Mouse (Mus musculus) cerebellum, adult 8-10 months (tissue): ENCODE measurements around the gene Avpi1.

Experiments
- DNase-seq: peaks from one replicate; pipeline ENCODE4 v3.0.0; 2022

The Avpi1 gene

DNA sequence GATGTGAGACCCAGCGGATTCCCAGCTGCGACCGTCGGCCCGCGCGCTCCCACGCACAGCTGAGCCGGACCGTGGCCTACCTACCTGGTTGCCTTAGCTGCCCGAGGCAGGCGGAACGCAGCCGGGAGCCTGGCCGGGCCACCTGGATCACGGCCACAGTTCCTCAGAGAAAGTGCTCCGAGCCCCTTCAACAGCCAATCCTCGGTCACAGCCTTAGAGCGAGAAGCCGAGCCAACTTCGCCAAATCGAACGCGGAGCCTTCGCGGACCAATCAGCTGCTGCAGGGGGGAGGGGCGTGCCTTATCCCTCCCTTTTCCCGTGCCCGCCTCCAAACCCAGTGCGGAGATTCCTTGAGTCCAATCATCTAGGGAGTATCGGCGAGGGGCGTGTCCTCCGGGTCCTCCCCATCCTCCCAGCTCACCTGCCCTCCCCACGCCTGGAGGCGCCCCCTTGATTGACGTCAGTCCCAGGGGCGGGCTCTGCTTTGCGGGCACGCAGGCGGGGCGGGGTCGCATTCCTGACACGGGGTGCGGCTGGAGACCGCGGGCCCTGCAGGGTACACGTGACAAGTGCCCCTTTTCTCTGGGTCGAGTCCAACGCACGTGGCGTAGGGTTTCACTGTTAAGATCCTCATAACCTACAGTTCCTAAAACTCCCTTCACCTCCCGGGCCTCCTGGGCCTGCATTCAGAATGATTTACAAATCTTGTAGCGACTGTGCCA lies at the start of gene Avpi1:
Gene Avpi1 (minus strand): TSS at position 273 of the 722 bp plus-strand sequence.
- peak; percentile 97 for DNase-seq

- no peak for DNase-seq
These were observed 48.6 kb upstream of the Avpi1 start for GRCm38 (mm10) chr19:42177461-42177860.

DNA sequence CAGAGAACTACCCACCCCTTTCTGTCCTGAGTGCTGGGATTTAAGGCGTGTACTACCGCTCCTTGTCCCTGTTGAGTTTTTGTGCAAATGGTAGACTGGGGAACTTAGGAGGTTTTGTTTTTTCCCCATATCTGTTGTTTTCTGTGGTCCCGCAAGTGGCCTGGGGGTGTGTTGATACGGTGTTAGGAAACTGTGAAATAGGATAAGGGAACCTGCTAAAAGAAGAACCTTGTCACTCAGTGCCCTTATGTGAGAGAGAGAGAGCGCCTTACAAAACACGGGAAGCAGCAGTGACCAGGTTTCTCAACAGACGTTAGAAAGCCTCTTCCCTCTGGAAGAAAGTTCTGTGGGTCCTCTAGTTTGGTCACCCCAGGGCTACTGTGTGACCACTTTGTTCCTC lies 48.0 kb upstream of the Avpi1 start:
- DNase-seq: no peak

- peak; percentile 94 for DNase-seq
These were observed 41.4 kb upstream of the Avpi1 start for GRCm38 (mm10) chr19:42170025-42170969.

DNA sequence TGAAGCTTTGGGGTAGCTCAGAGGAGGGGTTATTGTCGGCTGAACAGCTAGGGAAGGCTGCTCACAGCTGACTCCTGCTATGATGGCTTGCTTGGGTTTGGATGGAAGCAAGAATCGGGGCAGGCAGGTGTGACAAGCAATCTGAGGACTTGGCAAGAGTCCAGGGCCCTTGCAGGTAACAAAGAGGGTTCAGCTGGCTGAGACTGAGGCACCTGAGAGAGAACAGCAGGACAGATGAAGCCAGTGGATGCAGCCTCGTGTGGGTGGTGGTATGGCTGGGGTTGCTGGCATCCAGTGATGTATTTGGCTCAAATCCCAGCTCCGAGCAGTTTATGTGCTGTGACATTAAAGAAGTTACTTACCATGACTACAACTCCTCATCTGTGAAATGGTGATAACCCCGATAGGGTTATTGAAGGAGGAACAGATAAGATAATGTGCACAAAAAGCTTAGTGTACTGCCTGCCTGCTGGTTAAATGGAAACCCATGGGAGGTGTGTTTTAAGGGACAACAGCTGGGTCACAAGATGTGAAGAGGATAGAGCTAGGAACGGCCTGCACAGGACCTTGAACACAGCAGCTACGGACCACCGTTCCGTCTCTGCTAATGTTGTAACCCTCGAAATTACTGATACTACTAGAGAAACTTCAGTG lies 40.6 kb upstream of the Avpi1 start:
- peak; percentile 41 for DNase-seq

DNA sequence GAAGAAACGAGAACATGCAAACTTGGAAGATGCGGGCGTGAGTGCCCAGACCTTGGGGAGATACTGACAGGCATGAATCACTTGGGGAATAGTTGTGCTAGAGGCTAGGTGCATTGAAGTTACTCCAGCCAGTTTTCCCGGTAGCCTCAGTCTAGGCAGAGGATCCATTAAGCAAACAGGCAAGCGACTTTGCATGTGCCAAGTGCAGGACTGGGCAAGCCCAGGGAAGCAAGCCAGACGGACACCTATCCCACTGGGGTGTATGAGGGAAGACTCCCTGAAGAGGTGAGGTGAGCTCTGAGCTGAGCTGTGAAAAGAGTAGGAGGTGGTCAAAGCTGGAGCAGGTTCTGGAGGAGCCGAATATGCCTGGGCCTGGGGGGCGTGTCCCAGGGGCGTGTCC lies 38.6 kb upstream of the Avpi1 start:
- DNase-seq: no peak

GRCm38 (mm10) chr19:42166766-42167165 lies 37.9 kb upstream of the Avpi1 start:
- DNase-seq: no peak

DNA sequence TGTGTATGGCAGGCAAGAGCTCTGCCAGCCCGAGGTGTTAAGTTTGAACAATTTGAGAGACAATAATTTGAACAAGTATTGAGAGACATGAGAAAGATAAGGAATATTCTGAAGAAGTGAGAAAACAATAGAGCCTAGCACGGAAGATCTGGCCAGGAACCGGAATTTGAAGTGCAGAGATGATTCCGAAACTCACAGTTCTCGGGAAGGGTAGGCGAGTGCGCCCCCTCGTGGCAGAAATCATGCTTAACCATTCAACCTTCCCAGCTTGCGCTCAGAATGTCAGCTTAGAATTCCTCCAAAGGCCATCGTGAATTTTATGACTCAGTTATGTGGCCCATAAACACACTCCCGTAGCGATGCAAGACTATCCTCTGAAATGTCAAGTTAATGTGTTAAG lies 37.3 kb upstream of the Avpi1 start:
- DNase-seq: peak; percentile 89

- DNase-seq: no peak
These were observed 35.3 kb upstream of the Avpi1 start for GRCm38 (mm10) chr19:42164188-42164587.

DNA sequence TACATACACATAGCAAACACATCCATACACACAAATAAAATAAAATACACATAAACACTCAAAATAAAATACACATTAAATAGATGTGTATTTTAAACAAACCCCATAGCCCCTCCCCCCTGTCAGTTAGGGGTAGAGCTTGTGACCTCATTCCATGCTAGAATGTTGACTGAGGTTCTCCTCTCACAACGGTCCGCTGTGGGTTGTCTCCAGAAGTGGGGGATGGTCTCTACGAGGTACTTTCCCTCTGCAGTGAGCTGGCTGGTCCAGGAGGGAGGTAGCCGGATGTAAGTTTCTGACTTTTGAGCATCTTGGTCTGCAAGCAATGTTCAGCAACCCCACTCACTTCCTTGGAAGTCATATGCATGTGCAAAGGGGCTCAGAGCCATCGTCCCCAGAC lies 34.9 kb upstream of the Avpi1 start, which contains the start of gene Zfyve27:
Gene Zfyve27 (plus strand): TSS at position 188 of the 400 bp plus-strand sequence.
- DNase-seq: no peak

DNA sequence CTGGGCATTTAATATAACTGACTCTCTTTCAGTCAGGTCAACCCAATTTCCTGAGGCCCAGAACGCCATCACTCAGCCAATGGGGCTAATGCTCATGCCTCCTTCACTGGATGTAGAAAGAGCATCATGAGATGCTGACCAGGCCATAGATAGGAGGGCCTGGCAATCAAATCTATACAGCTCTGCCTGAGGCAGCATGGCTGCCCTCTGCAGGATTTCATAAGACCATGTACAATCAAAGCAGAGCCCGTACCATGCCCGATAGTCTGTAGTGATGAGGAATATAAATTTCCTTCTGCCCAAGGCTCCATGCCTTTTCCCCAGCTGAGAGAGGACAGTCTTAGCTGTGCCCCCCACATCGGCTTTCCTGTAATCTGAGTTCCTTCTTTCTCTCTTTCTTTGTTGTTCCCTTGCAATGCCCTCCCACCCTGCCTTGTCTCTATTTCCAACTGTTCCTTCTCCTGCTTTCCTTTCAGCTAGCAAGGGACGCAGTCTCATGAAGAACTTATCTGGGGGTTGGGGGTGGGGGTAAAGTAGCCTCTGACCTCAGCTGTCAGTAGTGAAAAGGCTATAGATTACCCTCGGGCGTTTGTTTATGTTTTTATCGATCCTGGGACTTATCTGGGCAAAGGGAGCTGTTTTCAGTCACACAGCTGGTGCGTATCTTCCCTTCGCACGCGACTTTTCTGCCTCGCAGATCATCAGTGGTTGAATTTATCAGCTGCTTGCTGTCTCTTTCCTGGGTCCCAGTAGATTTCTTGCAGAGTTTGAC lies 29.6 kb upstream of the Avpi1 start:
- no peak for DNase-seq

DNA sequence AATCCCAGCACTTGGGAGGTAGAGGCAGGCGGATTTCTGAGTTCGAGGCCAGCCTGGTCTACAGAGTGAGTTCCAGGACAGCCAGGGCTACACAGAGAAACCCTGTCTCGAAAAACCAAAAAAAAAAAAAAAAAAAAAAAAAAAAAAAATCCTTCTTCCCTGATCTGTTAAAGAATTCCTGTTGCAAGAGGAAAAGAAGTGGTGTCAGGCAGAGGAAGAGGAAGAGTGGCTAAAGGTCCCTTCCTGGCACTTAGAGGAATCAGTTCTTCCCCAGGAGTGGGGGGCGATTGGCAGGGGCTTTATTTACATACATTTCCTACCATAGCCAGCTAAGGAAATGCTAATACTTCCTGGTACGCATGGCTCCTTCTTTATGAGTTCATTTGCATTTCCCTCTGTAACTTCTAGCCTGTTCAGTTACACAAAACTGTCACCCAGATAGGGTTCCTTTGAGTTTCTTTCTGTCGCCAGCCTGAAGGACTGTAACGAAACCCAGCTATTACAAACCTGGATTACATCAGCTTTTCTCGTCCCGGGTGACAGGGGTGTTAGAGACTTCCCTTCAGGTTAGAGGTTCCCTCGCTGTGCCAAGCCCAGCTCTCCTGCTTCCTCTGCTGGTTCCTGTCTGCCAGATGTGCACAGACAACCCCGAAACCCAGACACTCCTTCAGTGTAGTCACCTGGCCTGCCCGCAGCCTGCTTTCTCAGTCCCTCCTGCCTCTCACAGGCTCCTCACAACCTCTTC lies 28.8 kb upstream of the Avpi1 start:
- DNase-seq: no peak

DNA sequence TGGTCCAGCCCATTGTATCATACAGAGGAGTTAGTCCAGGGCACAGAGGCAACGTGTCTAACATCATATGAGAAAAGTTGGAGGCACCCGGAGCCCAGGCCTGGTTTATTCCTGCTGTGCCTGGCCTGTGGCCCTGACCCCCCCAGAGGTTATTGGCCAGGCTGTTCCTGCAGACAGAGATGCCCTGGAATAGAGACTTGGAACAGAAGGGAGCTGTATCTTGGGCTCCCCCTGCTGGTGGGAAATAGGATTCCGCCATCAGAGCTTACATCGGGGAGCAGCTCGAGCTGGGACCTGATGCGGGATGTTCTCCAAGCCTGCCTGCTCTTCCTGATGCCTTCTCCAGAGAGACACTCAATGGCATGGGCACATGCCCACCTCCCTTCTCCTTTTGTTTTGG lies 23.1 kb upstream of the Avpi1 start:
- peak; percentile 94 for DNase-seq

DNA sequence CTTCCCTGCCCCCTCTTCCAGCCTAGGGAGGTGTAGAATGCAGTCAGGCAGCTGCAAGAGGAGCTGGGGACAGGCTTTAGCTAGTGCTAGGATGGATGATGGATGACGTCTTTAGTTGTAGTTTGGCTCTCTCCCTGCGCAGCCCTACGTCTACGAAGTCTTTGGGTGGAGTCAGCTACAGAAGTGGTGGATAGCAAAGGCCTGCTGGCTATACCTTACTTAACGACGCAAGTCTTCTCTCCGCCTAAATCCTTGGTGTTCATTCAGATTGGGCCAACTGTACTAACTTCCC lies 19.7 kb upstream of the Avpi1 start:
- DNase-seq: no peak

DNA sequence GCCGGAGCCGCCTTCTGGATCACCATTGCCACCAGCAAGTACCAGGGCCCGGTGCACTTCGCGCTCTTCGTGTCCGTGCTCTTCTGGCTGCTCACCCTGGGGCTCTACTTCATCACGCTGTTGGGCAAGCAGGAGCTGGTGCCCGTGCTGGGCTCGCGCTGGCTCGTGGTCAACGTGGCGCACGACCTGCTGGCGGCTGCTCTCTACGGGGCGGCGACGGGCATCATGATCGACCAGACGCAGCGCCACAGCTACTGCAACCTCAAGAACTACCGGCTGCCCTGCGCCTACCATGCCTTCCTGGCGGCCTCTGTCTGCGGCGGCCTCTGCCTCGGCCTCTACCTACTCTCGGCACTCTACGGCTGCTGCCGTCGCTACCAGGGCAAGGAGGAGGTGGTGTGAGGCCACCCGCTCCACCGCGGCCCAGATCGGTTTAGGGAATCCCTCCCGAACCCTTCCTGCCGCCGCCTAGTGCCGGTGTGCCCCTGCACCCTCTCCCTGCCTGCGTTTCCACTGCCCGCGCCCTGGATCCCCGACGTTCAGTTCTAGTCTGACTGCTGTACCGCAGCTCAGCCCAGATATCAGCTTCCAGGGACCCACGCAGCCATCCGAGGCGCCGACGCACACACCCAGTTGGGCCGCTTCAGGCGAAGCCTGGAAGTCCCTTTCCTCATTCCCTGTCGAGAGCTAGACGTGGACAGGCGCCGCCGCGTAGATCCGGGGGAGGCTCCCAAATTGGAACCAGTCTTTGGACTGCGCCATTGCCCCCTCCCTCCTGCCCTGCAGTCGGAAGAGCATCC lies 19.1 kb upstream of the Avpi1 start:
- peak; percentile 72 for DNase-seq

DNA sequence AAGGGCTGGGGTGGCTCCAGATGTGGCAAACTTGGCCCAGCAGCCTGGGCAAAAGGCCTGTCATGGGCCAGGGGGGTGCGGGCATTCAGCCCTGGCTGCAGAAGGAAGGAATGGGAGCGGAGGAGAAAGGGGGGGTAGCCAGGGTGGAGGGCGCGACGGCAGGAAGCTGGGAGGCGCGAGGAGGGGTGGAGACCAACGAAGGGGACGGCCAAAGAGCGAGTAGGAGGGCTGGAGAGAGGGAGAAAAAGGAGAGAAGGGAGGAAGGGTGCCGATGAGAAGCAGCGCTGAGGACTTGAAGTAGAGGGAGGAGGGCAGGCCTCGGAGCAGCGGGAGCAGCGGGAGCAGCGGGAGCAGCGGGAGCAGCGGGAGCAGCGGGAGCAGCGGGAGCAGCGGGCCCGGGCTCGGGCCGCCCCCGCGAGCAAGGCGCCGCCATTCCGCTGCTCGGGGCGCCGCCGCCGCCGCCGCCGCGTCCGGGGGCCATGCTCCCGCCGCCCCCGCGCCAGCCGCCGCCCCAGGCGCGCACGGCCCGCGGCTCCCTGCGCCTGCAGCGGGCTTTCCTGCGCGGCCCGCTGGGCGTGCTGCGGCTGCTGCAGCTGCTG lies 18.4 kb upstream of the Avpi1 start, which contains the start of gene Marveld1:
Gene Marveld1 (plus strand): TSS at position 231 of the 599 bp plus-strand sequence.
- peak; percentile 55 for DNase-seq

- no peak for DNase-seq
These were observed 17.6 kb upstream of the Avpi1 start for GRCm38 (mm10) chr19:42146276-42147010.

GRCm38 (mm10) chr19:42145731-42146130 lies 16.9 kb upstream of the Avpi1 start:
- no peak for DNase-seq

DNA sequence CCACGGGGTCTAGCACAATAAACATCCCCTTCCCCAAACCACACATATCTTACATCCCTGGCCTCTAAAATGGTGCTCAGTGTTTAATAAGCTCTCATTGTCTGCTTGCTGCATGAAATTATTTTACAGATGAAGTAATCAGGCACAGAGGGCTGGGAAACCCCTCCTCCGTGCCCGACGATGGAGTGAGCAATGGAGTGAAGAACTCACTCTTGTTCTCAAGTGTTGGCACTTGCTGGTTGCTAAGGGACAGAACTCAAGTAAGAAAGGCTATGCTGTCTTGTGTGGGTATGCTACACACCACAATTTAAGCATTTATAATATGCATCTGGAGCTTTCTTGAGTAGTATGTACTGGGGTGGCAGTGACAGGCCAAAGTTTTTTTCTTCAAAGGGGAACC lies 16.4 kb upstream of the Avpi1 start:
- DNase-seq: no peak
